Mouse (Mus musculus) hindbrain, embryonic 13.5 days (tissue): Measurements from ENCODE around the gene Mrpl4. TPM values are rescaled to one million over a fixed set of nuclear protein-coding genes. Genes with fewer than 3 reads are reported as not detected.
A peak's percentile ranks its signal among the peaks of the same experiment; 100 is the strongest.
"Not testable (repeated sequence)": the region's sequence is repeated elsewhere in the genome, so short reads cannot be mapped to it uniquely, and the experiment has no call there.

Source experiments
- ATAC-seq: fragments of 200-750 bp; cut with Nextera tagmentation; 2 replicates; pipeline ENCODE4 v1.8.0; 2017; ENCODE audit warnings: moderate TSS enrichment; ENCODE audit not compliant: low FRiP score
- H3K27ac ChIP-seq: fragments of 300-500 bp; sonication (generic); 2 replicates; pipeline ENCODE4 v1.5.1; 2015; ENCODE audit warnings: inconsistent platforms, mild to moderate bottlenecking, moderate library complexity
- H3K27me3 ChIP-seq: fragments of 300-500 bp; sonication (generic); 2 replicates; pipeline ENCODE4 v1.6.1; 2015; ENCODE audit warnings: mild to moderate bottlenecking, inconsistent platforms
- H3K36me3 ChIP-seq: fragments of 300-500 bp; sonication (generic); 2 replicates; pipeline ENCODE4 v1.6.1; 2015; ENCODE audit warnings: mild to moderate bottlenecking, inconsistent platforms
- H3K4me1 ChIP-seq: fragments of 300-500 bp; sonication (generic); replicated peaks from 2 replicates; pipeline ENCODE4 v1.6.1; 2015; ENCODE audit warnings: inconsistent platforms
- H3K4me2 ChIP-seq: fragments of 300-500 bp; sonication (generic); 2 replicates; pipeline ENCODE4 v1.6.1; 2015; ENCODE audit warnings: inconsistent platforms, mild to moderate bottlenecking, moderate library complexity
- H3K4me3 ChIP-seq: fragments of 300-500 bp; sonication (generic); 2 replicates; pipeline ENCODE4 v1.5.1; 2015; ENCODE audit warnings: mild to moderate bottlenecking, inconsistent platforms
- H3K9ac ChIP-seq: fragments of 300-500 bp; sonication (generic); 2 replicates; pipeline ENCODE4 v1.6.1; 2015; ENCODE audit warnings: mild to moderate bottlenecking, inconsistent platforms
- H3K9me3 ChIP-seq: fragments of 300-500 bp; sonication (generic); 2 replicates; pipeline ENCODE4 v1.6.1; 2016; ENCODE audit warnings: inconsistent platforms
- WGBS: fragments of 180-500 bp; shearing (Covaris S2); methylation state at CpG from one replicate; pipeline ENCODE4 v1.1.7; 2015; 5-methylcytosine and 5-hydroxymethylcytosine counted together
- microRNA counts: library from miRNA; unstranded; fragments of <30 nt; microRNA quantifications from one replicate; lab custom pipeline; 2016
- microRNA-seq: library from miRNA; unstranded; fragments of <30 nt; microRNA quantifications from one replicate; pipeline ENCODE4, GENCODE M21; 2016
- polyA plus RNA-seq: library from polyadenylated mRNA; unstranded; fragments of >200 nt; fragmentation: Nextera tagmentation; extraction: Ambion mirVana; gene quantifications from 2 replicates; pipeline ENCODE4 v1.2.1, GENCODE M21; 2015

Mrpl4 gene
- polyA plus RNA-seq, 1 experiment from 2014 or later = 104 TPM

GRCm38 (mm10) chr9:21036161-21036560 lies 33.6 kb downstream of the Mrpl4 start:
- H3K27me3 ChIP-seq = peaks cover 98% of the 10 kb centered on the region
- H3K4me3 ChIP-seq = peak overlapping the region; percentile 49
- H3K9me3 ChIP-seq = no peaks in the 10 kb centered on the region
- WGBS = 8% methylated on average over 20 of the region's 20 CpGs
- peak overlapping the region; percentile 67 for H3K4me2 ChIP-seq
- H3K27ac ChIP-seq = no peak overlapping the region
- no peak overlapping the region for H3K9ac ChIP-seq
- no peak for ATAC-seq
- H3K36me3 ChIP-seq = no peaks in the 10 kb centered on the region
- peaks cover 66% of the 10 kb centered on the region for H3K4me1 ChIP-seq

GRCm38 (mm10) chr9:21036666-21037065 lies 34.1 kb downstream of the Mrpl4 start:
- no peak overlapping the region for H3K27ac ChIP-seq
- H3K36me3 ChIP-seq = no peaks in the 10 kb centered on the region
- peak overlapping the region; percentile 75; the same call in 1 of the 2 replicates for H3K9ac ChIP-seq
- no peaks in the 10 kb centered on the region for H3K9me3 ChIP-seq
- WGBS = under 1% methylated on average over 22 of the region's 22 CpGs
- peak overlapping the region; percentile 49 for H3K4me3 ChIP-seq
- peaks cover 61% of the 10 kb centered on the region for H3K4me1 ChIP-seq
- H3K4me2 ChIP-seq = peak overlapping the region; percentile 67
- no peak for ATAC-seq
- peaks cover 93% of the 10 kb centered on the region for H3K27me3 ChIP-seq

GRCm38 (mm10) chr9:21037481-21037891 lies 34.9 kb downstream of the Mrpl4 start:
- Histone ChIP-seq H3K4me1 (peaks cover 53% of the 10 kb centered on the region), H3K9ac (peak overlapping the region; percentile 75), H3K27me3 (peaks cover 85% of the 10 kb centered on the region), H3K4me2 (peak overlapping the region; percentile 67), H3K9me3 (no peaks in the 10 kb centered on the region), H3K36me3 (no peaks in the 10 kb centered on the region), H3K4me3 (peak overlapping the region; percentile 49), H3K27ac (peak overlapping the region; percentile 35; the same call in 1 of the 2 replicates)
- 2% methylated on average over 31 of the region's 31 CpGs for WGBS
- ATAC-seq = peak; percentile 73

GRCm38 (mm10) chr9:21039779-21040178 lies 37.2 kb downstream of the Mrpl4 start:
- 78% methylated on average over 3 of the region's 3 CpGs for WGBS
- no peak overlapping the region for H3K4me2 ChIP-seq
- H3K36me3 ChIP-seq = no peaks in the 10 kb centered on the region
- ATAC-seq = no peak
- peaks cover 38% of the 10 kb centered on the region for H3K4me1 ChIP-seq
- no peak overlapping the region for H3K27ac ChIP-seq
- peaks cover 66% of the 10 kb centered on the region for H3K27me3 ChIP-seq
- H3K9me3 ChIP-seq = no peaks in the 10 kb centered on the region
- no peak overlapping the region for H3K4me3 ChIP-seq
- H3K9ac ChIP-seq = no peak overlapping the region

- no peak overlapping the region for H3K27ac ChIP-seq
- peaks cover 52% of the 10 kb centered on the region for H3K27me3 ChIP-seq
- no peak overlapping the region for H3K4me3 ChIP-seq
- H3K4me2 ChIP-seq = no peak overlapping the region
- H3K4me1 ChIP-seq = peaks cover 25% of the 10 kb centered on the region
- no peak for ATAC-seq
- no peaks in the 10 kb centered on the region for H3K36me3 ChIP-seq
- WGBS = 49% methylated on average over 4 of the region's 4 CpGs
- no peaks in the 10 kb centered on the region for H3K9me3 ChIP-seq
- no peak overlapping the region for H3K9ac ChIP-seq
Observed at GRCm38 (mm10) chr9:21041308-21041707, 38.8 kb downstream of the Mrpl4 start.

GRCm38 (mm10) chr9:21043563-21043962 lies 41.0 kb downstream of the Mrpl4 start:
- Histone ChIP-seq H3K36me3 (no peaks in the 10 kb centered on the region), H3K9me3 (no peaks in the 10 kb centered on the region), H3K4me3 (no peak overlapping the region), H3K4me2 (no peak overlapping the region), H3K27me3 (peaks cover 33% of the 10 kb centered on the region), H3K4me1 (peaks cover 3% of the 10 kb centered on the region; the same call in 1 of the 2 replicates), H3K27ac (no peak overlapping the region), H3K9ac (no peak overlapping the region)
- ATAC-seq = no peak
- 88% methylated on average over 4 of the region's 4 CpGs for WGBS

- not testable (repeated sequence) for H3K36me3 ChIP-seq, ATAC-seq, H3K4me1 ChIP-seq, H3K4me2 ChIP-seq, H3K4me3 ChIP-seq, H3K9ac ChIP-seq, H3K9me3 ChIP-seq, H3K27ac ChIP-seq
- 70% methylated on average over 1 of the region's 1 CpGs for WGBS
- peaks cover 21% of the 10 kb centered on the region for H3K27me3 ChIP-seq
Observed at GRCm38 (mm10) chr9:21044785-21045184, 42.2 kb downstream of the Mrpl4 start.

- Histone ChIP-seq H3K36me3 (no peaks in the 10 kb centered on the region), H3K9me3 (no peaks in the 10 kb centered on the region), H3K4me1 (no peaks in the 10 kb centered on the region), H3K27me3 (peaks cover 17% of the 10 kb centered on the region), H3K4me3 (no peak overlapping the region), H3K27ac (no peak overlapping the region), H3K4me2 (no peak overlapping the region), H3K9ac (no peak overlapping the region)
- no peak for ATAC-seq
- WGBS = 88% methylated on average over 3 of the region's 3 CpGs
Observed at GRCm38 (mm10) chr9:21045235-21045634, 42.7 kb downstream of the Mrpl4 start.

- no peaks in the 10 kb centered on the region for H3K36me3 ChIP-seq
- H3K9me3 ChIP-seq = no peaks in the 10 kb centered on the region
- no peak overlapping the region for H3K4me3 ChIP-seq
- no peaks in the 10 kb centered on the region for H3K4me1 ChIP-seq
- 66% methylated on average over 10 of the region's 10 CpGs for WGBS
- no peak overlapping the region for H3K4me2 ChIP-seq
- ATAC-seq = no peak
- H3K9ac ChIP-seq = no peak overlapping the region
- no peak overlapping the region for H3K27ac ChIP-seq
- H3K27me3 ChIP-seq = 0 out of 2 replicates have a peak, but pooled peaks cover 11% of the 10 kb centered on the region
Observed at GRCm38 (mm10) chr9:21051578-21051977, 49.0 kb downstream of the Mrpl4 start.

MicroRNAs encoded within 50 kb of the gene (microRNA counts, 519-probe panel; counts per million panel counts)
- microRNA mmu-miR-1900 (lab: Ali Mortazavi, UCI) = 3,632 counts per million, percentile 50 among the panel's probes with 10 or more counts

Small RNA genes within 50 kb of the gene (microRNA-seq; reads per million reads assigned to microRNA genes)
- gene Mir1900 = not detected

Other genes starting within 250 kb of the Mrpl4 start
- 0.36 and 0.44 TPM in 2 replicates for gene Col5a3, start 187.7 kb upstream of the Mrpl4 start, polyA plus RNA-seq
- gene Rdh8, start 184.2 kb upstream of the Mrpl4 start, polyA plus RNA-seq = not detected in 2 replicates
- 1.9 and 2.3 TPM in 2 replicates for gene A230050P20Rik, start 134.1 kb upstream of the Mrpl4 start, polyA plus RNA-seq
- gene Angptl6, start 123.0 kb upstream of the Mrpl4 start, polyA plus RNA-seq = 9.8 and 10.1 TPM in 2 replicates
- gene Ppan, start 114.6 kb upstream of the Mrpl4 start, polyA plus RNA-seq = 46.9 and 50.3 TPM in 2 replicates
- 252 and 265 TPM in 2 replicates for gene Eif3g, start 104.1 kb upstream of the Mrpl4 start, polyA plus RNA-seq
- 65.1 and 65.8 TPM in 2 replicates for gene Dnmt1, start 42.9 kb upstream of the Mrpl4 start, polyA plus RNA-seq
- gene S1pr2, start 26.0 kb upstream of the Mrpl4 start, polyA plus RNA-seq = 11.0 and 14.3 TPM in 2 replicates
- gene Icam1, start 13.2 kb downstream of the Mrpl4 start, polyA plus RNA-seq = 3.4 and 4.4 TPM in 2 replicates
- 0.21 TPM in 1 of 2 replicates, not detected in the other for gene Icam4, start 26.6 kb downstream of the Mrpl4 start, polyA plus RNA-seq
- gene Icam5, start 29.3 kb downstream of the Mrpl4 start, polyA plus RNA-seq = 0.58 and 0.80 TPM in 2 replicates
- gene Zglp1, start 64.4 kb downstream of the Mrpl4 start, polyA plus RNA-seq = 0.92 and 1.9 TPM in 2 replicates
- gene Gm49373, start 70.4 kb downstream of the Mrpl4 start, polyA plus RNA-seq = 1.9 and 2.4 TPM in 2 replicates
- gene Fdx1l, start 70.9 kb downstream of the Mrpl4 start, polyA plus RNA-seq = 57.3 and 63.1 TPM in 2 replicates
- gene Gm38431, start 89.3 kb downstream of the Mrpl4 start, polyA plus RNA-seq = 0.92 and 2.8 TPM in 2 replicates
- 28.3 and 32.5 TPM in 2 replicates for gene Raver1, start 89.3 kb downstream of the Mrpl4 start, polyA plus RNA-seq
- gene Tyk2, start 128.5 kb downstream of the Mrpl4 start, polyA plus RNA-seq = 12.4 and 12.8 TPM in 2 replicates
- 221 and 223 TPM in 2 replicates for gene Cdc37, start 147.2 kb downstream of the Mrpl4 start, polyA plus RNA-seq
- gene Pde4a, start 163.0 kb downstream of the Mrpl4 start, polyA plus RNA-seq = 17.6 and 18.8 TPM in 2 replicates
- gene Keap1, start 236.6 kb downstream of the Mrpl4 start, polyA plus RNA-seq = 61.8 and 64.7 TPM in 2 replicates
- 2.8 and 3.4 TPM in 2 replicates for gene S1pr5, start 245.7 kb downstream of the Mrpl4 start, polyA plus RNA-seq